Mouse (Mus musculus): ENCODE data around the gene Cebpa. TPM values are rescaled to one million over a fixed set of nuclear protein-coding genes. Genes with fewer than 3 reads are reported as not detected.

Gene Cebpa
- total RNA-seq, 2 experiments from 2014 or later, result 10.9 to 19.6 TPM

GRCm38 (mm10) chr7:35119506-35120145, 533 bp downstream of the Cebpa start:
- peak in 1 of 2 experiments; percentile 56 for DNase-seq (ENCODE audit: low spot score in 2 of 2)

- DNase-seq (ENCODE audit: low spot score in 2 of 2), result peak in 1 of 2 experiments; percentile 42
Measured at GRCm38 (mm10) chr7:35120146-35120691, 1.1 kb downstream of the Cebpa start.

- DNase-seq (ENCODE audit: low spot score in 2 of 2), result no peak
Measured at GRCm38 (mm10) chr7:35121150-35121549, 2.1 kb downstream of the Cebpa start.

GRCm38 (mm10) chr7:35122401-35123320, 3.6 kb downstream of the Cebpa start:
- no peak for DNase-seq (ENCODE audit: low spot score in 2 of 2)

- DNase-seq (ENCODE audit: low spot score in 2 of 2), result no peak
Measured at GRCm38 (mm10) chr7:35123431-35123953, 4.4 kb downstream of the Cebpa start.

GRCm38 (mm10) chr7:35124216-35124615, 5.1 kb downstream of the Cebpa start:
- no peak for DNase-seq (ENCODE audit: low spot score in 2 of 2)

GRCm38 (mm10) chr7:35124745-35125144, 5.7 kb downstream of the Cebpa start:
- no peak for DNase-seq (ENCODE audit: low spot score in 2 of 2)

- DNase-seq (ENCODE audit: low spot score in 2 of 2), result no peak
Measured at GRCm38 (mm10) chr7:35125971-35126370, 6.9 kb downstream of the Cebpa start.

GRCm38 (mm10) chr7:35127001-35127400, 7.9 kb downstream of the Cebpa start:
- no peak for DNase-seq (ENCODE audit: low spot score in 2 of 2)

- no peak for DNase-seq (ENCODE audit: low spot score in 2 of 2)
Measured at GRCm38 (mm10) chr7:35127721-35128120, 8.6 kb downstream of the Cebpa start.

GRCm38 (mm10) chr7:35128677-35129567, 9.8 kb downstream of the Cebpa start:
- no peak for DNase-seq (ENCODE audit: low spot score in 2 of 2)

- DNase-seq (ENCODE audit: low spot score in 2 of 2), result no peak
Measured at GRCm38 (mm10) chr7:35130059-35130738, 11.1 kb downstream of the Cebpa start.

- no peak for DNase-seq (ENCODE audit: low spot score in 2 of 2)
Measured at GRCm38 (mm10) chr7:35130888-35131287, 11.8 kb downstream of the Cebpa start.

- no peak for DNase-seq (ENCODE audit: low spot score in 2 of 2)
Measured at GRCm38 (mm10) chr7:35131601-35132000, 12.5 kb downstream of the Cebpa start.

- DNase-seq (ENCODE audit: low spot score in 2 of 2), result no peak
Measured at GRCm38 (mm10) chr7:35134621-35135020, 15.5 kb downstream of the Cebpa start.

- DNase-seq (ENCODE audit: low spot score in 2 of 2), result no peak
Measured at GRCm38 (mm10) chr7:35137524-35137923, 18.4 kb downstream of the Cebpa start.

GRCm38 (mm10) chr7:35138481-35138880, 19.4 kb downstream of the Cebpa start:
- DNase-seq (ENCODE audit: low spot score in 2 of 2), result no peak

- no peak for DNase-seq (ENCODE audit: low spot score in 2 of 2)
Measured at GRCm38 (mm10) chr7:35139880-35140279, 20.8 kb downstream of the Cebpa start.

GRCm38 (mm10) chr7:35141519-35141918, 22.4 kb downstream of the Cebpa start:
- no peak for DNase-seq (ENCODE audit: low spot score in 2 of 2)

GRCm38 (mm10) chr7:35142522-35142921, 23.4 kb downstream of the Cebpa start:
- DNase-seq (ENCODE audit: low spot score in 2 of 2), result no peak

Measured in gastrocnemius, postnatal 4 days (tissue).